Mouse (Mus musculus): ENCODE results near the gene Capn15.

DNA sequence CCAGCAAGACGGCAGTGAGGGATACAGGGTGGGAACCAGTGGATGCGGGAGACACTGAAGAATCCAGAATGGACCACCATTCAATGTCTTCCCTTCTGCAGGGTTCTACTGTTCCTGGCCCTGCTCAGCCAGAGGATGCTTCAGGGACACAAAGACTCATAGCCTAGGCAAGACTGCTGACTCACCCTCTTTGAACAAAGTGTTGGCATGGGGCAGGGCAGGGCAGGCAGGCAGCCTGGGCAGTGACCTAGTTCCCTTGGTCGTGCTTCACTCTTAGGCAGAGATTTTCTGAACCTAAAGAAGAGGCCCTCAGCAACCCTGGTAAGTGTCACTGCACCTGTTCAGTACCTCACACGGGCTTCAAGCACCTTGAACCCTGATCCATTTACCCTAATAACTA lies 73.8 kb downstream of the Capn15 start:
- TF ChIP-seq POLR2A (IDR thresholded peaks at IDR 0.05; ENCODE audit: borderline replicate concordance, low read depth, low read length) (no peak), CTCF (IDR thresholded peaks at IDR 0.05; ENCODE audit: low read depth, low read length) (no peak)
